Mouse (Mus musculus): Measurements from ENCODE around the gene Sirt5. TPM values are rescaled to one million over a fixed set of nuclear protein-coding genes. Genes with fewer than 3 reads are reported as not detected.

The Sirt5 gene
- 14.8 and 16.7 TPM in 2 replicates for polyA plus RNA-seq (2012; rRNA removed)

GRCm38 (mm10) chr13:43364985-43365824 lies at the start of gene Sirt5:
Sirt5 (plus strand) TSS chr13:43365496.
- H3K4me3 ChIP-seq (ENCODE audit: insufficient read depth, low read depth, low read length) = peak within 1 kb of the TSS; percentile 86
- H3K36me3 ChIP-seq (ENCODE audit: control insufficient read depth, insufficient read depth, low read length) = no peaks in the 10 kb centered on the region
- peak within 1 kb of the TSS; percentile 49 for H3K27ac ChIP-seq (ENCODE audit: insufficient read depth, low read depth, low read length)
- no peaks in the 10 kb centered on the region for H3K4me1 ChIP-seq (ENCODE audit: control insufficient read depth, insufficient read depth, low read length)
- no peak for TF ChIP-seq POLR2A (IDR thresholded peaks at IDR 0.05; ENCODE audit: low read depth, low read length)
- peak; percentile 77 for TF ChIP-seq CTCF (conservative IDR thresholded peaks at IDR 0.05; ENCODE audit: insufficient read depth, insufficient read length, low read depth, low read length)
- no peaks in the 10 kb centered on the region for H3K27me3 ChIP-seq (replicated peaks; ENCODE audit: control insufficient read depth, insufficient read depth, low read length)
- DNase-seq = peak; percentile 93
- WGBS = 15% methylated on average over 42 of the region's 42 CpGs

GRCm38 (mm10) chr13:43317411-43317810 lies 47.9 kb upstream of the Sirt5 start:
- DNase-seq = no peak
- H3K4me3 ChIP-seq (ENCODE audit: insufficient read depth, low read depth, low read length) = no peak overlapping the region
- H3K4me1 ChIP-seq (ENCODE audit: control insufficient read depth, insufficient read depth, low read length) = no peaks in the 10 kb centered on the region
- H3K27me3 ChIP-seq (replicated peaks; ENCODE audit: control insufficient read depth, insufficient read depth, low read length) = no peaks in the 10 kb centered on the region
- TF ChIP-seq CTCF (conservative IDR thresholded peaks at IDR 0.05; ENCODE audit: insufficient read depth, insufficient read length, low read depth, low read length) = no peak
- no peak for TF ChIP-seq POLR2A (IDR thresholded peaks at IDR 0.05; ENCODE audit: low read depth, low read length)
- no peaks in the 10 kb centered on the region for H3K36me3 ChIP-seq (ENCODE audit: control insufficient read depth, insufficient read depth, low read length)
- no peak overlapping the region for H3K27ac ChIP-seq (ENCODE audit: insufficient read depth, low read depth, low read length)
- WGBS = 63% methylated on average over 5 of the region's 5 CpGs

- WGBS = 71% methylated on average over 3 of the region's 3 CpGs
- Histone ChIP-seq H3K4me1 (ENCODE audit: control insufficient read depth, insufficient read depth, low read length) (no peaks in the 10 kb centered on the region), H3K36me3 (ENCODE audit: control insufficient read depth, insufficient read depth, low read length) (no peaks in the 10 kb centered on the region), H3K27ac (ENCODE audit: insufficient read depth, low read depth, low read length) (no peak overlapping the region), H3K4me3 (ENCODE audit: insufficient read depth, low read depth, low read length) (no peak overlapping the region), H3K27me3 (replicated peaks; ENCODE audit: control insufficient read depth, insufficient read depth, low read length) (no peaks in the 10 kb centered on the region)
- DNase-seq = no peak
- TF ChIP-seq CTCF (conservative IDR thresholded peaks at IDR 0.05; ENCODE audit: insufficient read depth, insufficient read length, low read depth, low read length) (no peak), POLR2A (IDR thresholded peaks at IDR 0.05; ENCODE audit: low read depth, low read length) (no peak)
Measured at GRCm38 (mm10) chr13:43319396-43319795, 45.9 kb upstream of the Sirt5 start.

GRCm38 (mm10) chr13:43321492-43321891 lies 43.8 kb upstream of the Sirt5 start:
- H3K4me3 ChIP-seq (ENCODE audit: insufficient read depth, low read depth, low read length) = no peak overlapping the region
- H3K27me3 ChIP-seq (replicated peaks; ENCODE audit: control insufficient read depth, insufficient read depth, low read length) = no peaks in the 10 kb centered on the region
- no peak overlapping the region for H3K27ac ChIP-seq (ENCODE audit: insufficient read depth, low read depth, low read length)
- 0 out of 2 replicates have a peak, but pooled peaks have one; percentile 9 for TF ChIP-seq CTCF (conservative IDR thresholded peaks at IDR 0.05; ENCODE audit: insufficient read depth, insufficient read length, low read depth, low read length)
- TF ChIP-seq POLR2A (IDR thresholded peaks at IDR 0.05; ENCODE audit: low read depth, low read length) = no peak
- no peaks in the 10 kb centered on the region for H3K4me1 ChIP-seq (ENCODE audit: control insufficient read depth, insufficient read depth, low read length)
- WGBS = 77% methylated on average over 2 of the region's 2 CpGs
- H3K36me3 ChIP-seq (ENCODE audit: control insufficient read depth, insufficient read depth, low read length) = no peaks in the 10 kb centered on the region
- DNase-seq = peak; percentile 10

- Histone ChIP-seq H3K27me3 (replicated peaks; ENCODE audit: control insufficient read depth, insufficient read depth, low read length) (no peaks in the 10 kb centered on the region), H3K4me3 (ENCODE audit: insufficient read depth, low read depth, low read length) (no peak overlapping the region), H3K36me3 (ENCODE audit: control insufficient read depth, insufficient read depth, low read length) (no peaks in the 10 kb centered on the region), H3K4me1 (ENCODE audit: control insufficient read depth, insufficient read depth, low read length) (no peaks in the 10 kb centered on the region), H3K27ac (ENCODE audit: insufficient read depth, low read depth, low read length) (no peak overlapping the region)
- DNase-seq = no peak
- TF ChIP-seq CTCF (conservative IDR thresholded peaks at IDR 0.05; ENCODE audit: insufficient read depth, insufficient read length, low read depth, low read length) = no peak
- TF ChIP-seq POLR2A (IDR thresholded peaks at IDR 0.05; ENCODE audit: low read depth, low read length) = no peak
- WGBS = 67% methylated on average over 1 of the region's 1 CpGs
Measured at GRCm38 (mm10) chr13:43325427-43325826, 39.9 kb upstream of the Sirt5 start.

GRCm38 (mm10) chr13:43331721-43332444 lies 33.4 kb upstream of the Sirt5 start:
- no peak for TF ChIP-seq CTCF (conservative IDR thresholded peaks at IDR 0.05; ENCODE audit: insufficient read depth, insufficient read length, low read depth, low read length)
- TF ChIP-seq POLR2A (IDR thresholded peaks at IDR 0.05; ENCODE audit: low read depth, low read length) = no peak
- no peaks in the 10 kb centered on the region for H3K27me3 ChIP-seq (replicated peaks; ENCODE audit: control insufficient read depth, insufficient read depth, low read length)
- no peaks in the 10 kb centered on the region for H3K4me1 ChIP-seq (ENCODE audit: control insufficient read depth, insufficient read depth, low read length)
- no peak for DNase-seq
- H3K4me3 ChIP-seq (ENCODE audit: insufficient read depth, low read depth, low read length) = no peak overlapping the region
- 49% methylated on average over 11 of the region's 11 CpGs for WGBS
- H3K27ac ChIP-seq (ENCODE audit: insufficient read depth, low read depth, low read length) = no peak overlapping the region
- H3K36me3 ChIP-seq (ENCODE audit: control insufficient read depth, insufficient read depth, low read length) = no peaks in the 10 kb centered on the region

GRCm38 (mm10) chr13:43332591-43332990 lies 32.7 kb upstream of the Sirt5 start:
- H3K4me1 ChIP-seq (ENCODE audit: control insufficient read depth, insufficient read depth, low read length) = no peaks in the 10 kb centered on the region
- WGBS = 45% methylated on average over 7 of the region's 7 CpGs
- no peaks in the 10 kb centered on the region for H3K36me3 ChIP-seq (ENCODE audit: control insufficient read depth, insufficient read depth, low read length)
- no peaks in the 10 kb centered on the region for H3K27me3 ChIP-seq (replicated peaks; ENCODE audit: control insufficient read depth, insufficient read depth, low read length)
- H3K4me3 ChIP-seq (ENCODE audit: insufficient read depth, low read depth, low read length) = no peak overlapping the region
- DNase-seq = peak; percentile 19
- TF ChIP-seq CTCF (conservative IDR thresholded peaks at IDR 0.05; ENCODE audit: insufficient read depth, insufficient read length, low read depth, low read length) = 0 out of 2 replicates have a peak, but pooled peaks have one; percentile 19
- TF ChIP-seq POLR2A (IDR thresholded peaks at IDR 0.05; ENCODE audit: low read depth, low read length) = no peak
- no peak overlapping the region for H3K27ac ChIP-seq (ENCODE audit: insufficient read depth, low read depth, low read length)
